Mouse (Mus musculus): ENCODE results near the gene Stt3b.

- no peak for TF ChIP-seq CTCF (IDR thresholded peaks at IDR 0.05; ENCODE audit: low read depth, low read length)
- no peak for TF ChIP-seq POLR2A (IDR thresholded peaks at IDR 0.05; ENCODE audit: borderline replicate concordance, low read depth, low read length)
Observed at GRCm38 (mm10) chr9:115203136-115203535, 107.1 kb downstream of the Stt3b start.

Data from bone marrow macrophage, adult 2 months (primary cell).